Mouse (Mus musculus): ENCODE data around the gene Smurf2.

Smurf2 gene

GRCm38 (mm10) chr11:106920551-106921379, at the start of gene Smurf2:
Gene Smurf2, minus strand, starts transcription at chr11:106920715.
- DNase-seq (ENCODE audit: low spot score in 2 of 2), result peak; percentile 83 to 84

DNA sequence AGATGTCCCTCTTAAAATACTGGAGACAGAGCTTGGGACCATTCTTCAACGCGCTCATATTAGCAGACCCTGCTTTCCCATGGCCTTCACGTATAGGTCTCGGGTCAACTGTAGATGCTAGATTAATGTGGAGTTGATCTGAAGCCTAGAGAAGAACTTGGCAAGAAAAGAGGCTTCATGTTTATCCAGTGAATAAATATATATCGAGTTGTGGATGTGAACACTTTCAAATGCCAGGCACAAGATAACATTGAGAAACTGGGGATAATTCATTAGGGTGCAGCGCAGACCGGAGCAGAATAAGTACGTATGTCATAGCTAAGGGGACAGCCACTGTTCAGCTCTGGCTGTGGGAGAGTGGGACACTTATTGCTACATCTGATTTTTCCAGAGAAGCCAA, 49.3 kb upstream of the Smurf2 start:
- DNase-seq (ENCODE audit: low spot score in 2 of 2), result no peak

GRCm38 (mm10) chr11:106967630-106968029, 47.1 kb upstream of the Smurf2 start:
- DNase-seq (ENCODE audit: low spot score in 2 of 2), result peak in 1 of 2 experiments; percentile 8

DNA sequence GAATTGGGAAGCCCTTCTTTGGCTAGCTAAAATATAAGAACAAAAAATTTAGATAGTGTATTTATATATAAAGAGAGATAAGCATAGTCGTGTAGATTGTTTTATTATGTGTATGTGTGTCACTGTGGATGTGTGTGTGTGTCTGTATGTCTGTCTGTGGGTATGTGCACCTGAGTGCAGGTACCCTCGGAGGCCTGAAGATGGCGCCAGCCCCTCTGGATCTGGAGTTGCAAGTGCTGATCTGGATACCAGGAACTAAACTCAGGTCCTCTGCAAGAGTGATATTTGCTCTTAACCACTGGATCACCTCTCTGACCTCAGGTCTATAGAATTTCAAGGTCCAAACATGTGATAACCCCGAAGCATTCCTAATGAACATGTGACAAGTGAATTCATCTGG, 45.4 kb upstream of the Smurf2 start:
- no peak for DNase-seq (ENCODE audit: low spot score in 2 of 2)

DNA sequence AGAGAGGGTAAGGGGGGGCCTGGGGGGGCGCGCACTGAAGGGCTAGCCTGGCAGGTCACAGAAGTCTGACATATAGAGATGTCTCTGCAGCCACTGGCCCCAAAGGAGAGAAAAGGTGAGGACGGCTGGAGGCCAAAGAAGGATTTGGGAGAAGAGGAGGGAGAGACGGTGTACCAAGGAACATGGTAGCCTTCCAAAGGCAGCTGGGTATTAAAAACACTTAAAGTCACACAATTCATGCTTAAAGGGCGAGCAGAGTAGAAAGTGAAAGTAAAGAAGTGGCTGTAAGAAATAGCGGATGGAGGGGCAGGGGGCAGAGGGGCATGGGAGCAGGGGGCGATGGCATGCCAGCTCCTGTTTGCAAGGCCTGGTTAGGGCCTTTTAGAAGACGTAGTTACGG, 41.8 kb upstream of the Smurf2 start:
- DNase-seq (ENCODE audit: low spot score in 2 of 2), result no peak

DNA sequence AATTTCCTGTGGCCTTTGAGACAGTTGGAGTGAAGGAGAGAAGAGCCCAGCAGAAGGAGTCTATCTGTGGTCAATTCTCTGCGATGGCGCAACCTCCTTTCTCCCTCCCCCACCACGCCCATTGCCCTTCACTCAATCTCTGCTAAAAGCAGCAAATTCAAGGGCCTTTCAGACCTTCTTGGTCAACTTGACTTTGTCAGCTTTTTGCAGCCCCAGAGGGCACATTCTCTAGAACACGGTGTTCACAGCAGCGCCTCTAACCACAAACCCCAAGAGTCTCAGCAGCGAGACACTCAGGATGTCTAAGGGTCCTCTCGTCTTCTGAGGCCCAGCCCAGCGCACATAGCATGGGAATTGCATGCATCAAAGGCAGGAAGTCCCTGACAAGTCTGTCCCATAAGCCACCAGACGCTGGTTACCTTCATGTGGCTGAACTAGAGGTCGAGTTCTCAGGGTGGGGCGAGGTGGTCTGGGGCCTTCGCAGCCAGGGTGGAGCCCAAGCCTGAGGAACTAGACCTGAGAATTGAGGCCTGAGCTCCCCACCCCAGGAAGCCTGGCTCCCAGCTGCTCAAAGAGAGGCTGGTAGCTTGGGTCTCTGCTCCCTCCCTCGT, 41.1 kb upstream of the Smurf2 start:
- peak; percentile 72 to 85 for DNase-seq (ENCODE audit: low spot score in 2 of 2)

DNA sequence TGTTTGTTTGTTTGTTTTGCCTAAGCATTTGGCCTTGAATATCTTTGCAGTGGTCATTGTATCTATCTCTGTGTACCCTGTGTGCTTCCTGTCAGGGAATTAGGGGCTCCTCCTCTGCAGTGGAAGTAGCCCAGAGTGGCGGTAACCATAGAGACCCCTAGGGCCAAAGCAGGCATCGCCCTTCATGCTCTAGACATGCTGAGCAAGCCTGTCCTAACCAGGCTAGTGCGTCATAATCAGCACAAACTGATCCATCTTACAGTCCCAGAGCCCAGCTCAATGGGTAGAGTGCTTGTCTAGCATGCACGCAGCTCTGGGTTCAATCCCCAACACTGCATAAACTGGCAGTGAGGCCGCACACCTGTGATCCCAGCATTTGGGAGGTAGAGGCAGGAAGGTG, 38.6 kb upstream of the Smurf2 start:
- no peak for DNase-seq (ENCODE audit: low spot score in 2 of 2)

GRCm38 (mm10) chr11:106958407-106959071, 38.0 kb upstream of the Smurf2 start:
- DNase-seq (ENCODE audit: low spot score in 2 of 2), result no peak

DNA sequence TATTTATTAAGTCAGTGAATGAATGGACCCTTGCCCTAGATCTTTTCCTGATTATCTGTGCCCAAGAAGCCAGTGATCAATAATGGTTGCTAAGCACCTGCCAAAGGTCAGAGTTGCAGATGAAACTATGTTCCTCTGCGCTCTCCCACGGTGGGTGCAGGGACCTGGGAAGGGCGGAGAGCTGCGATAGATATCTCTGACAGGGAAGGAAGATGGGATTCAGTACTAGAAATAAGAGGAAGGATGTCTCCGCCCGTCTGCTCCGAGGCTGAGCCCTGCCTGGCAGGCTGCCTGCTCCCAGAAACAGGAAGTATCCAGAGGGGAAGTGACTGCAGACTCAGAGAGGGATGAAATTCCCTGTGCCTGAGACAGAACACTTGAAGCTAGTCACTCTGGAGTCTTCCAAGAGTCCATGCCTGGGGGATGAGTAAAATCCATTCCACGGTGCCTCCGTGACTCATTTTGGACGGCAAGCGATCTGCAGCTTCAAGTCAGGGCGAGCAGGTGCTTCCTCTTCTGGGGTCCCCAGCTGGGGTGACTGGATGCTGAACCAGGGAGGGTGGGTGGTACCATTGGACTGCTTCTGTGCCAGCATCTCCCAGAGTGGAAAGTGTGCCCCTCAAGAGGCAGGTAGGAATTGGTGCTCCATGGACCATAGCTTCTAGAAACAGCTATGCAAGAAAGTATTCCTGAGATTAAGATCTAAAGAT, 36.9 kb upstream of the Smurf2 start:
- peak; percentile 29 to 46 for DNase-seq (ENCODE audit: low spot score in 2 of 2)

DNA sequence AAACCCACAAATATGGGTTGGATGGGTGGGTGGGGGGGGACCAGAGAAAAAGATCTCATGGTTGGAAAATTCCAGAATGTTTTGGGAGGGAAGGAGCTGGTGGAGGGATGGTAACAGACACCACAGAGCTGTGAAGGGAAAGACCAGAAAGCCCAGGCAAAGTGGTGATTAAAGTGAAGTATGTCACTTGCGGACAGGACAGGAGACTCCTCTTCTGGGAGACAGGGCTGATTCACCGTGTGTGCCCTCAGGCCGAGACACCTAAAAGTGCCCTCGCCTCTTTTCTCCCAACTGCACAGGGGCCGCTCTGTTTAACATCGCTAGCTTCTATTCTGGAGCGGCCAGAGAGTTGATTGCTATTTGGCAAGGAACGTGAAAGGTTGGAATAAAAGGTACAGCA, 34.1 kb upstream of the Smurf2 start:
- no peak for DNase-seq (ENCODE audit: low spot score in 2 of 2)

- no peak for DNase-seq (ENCODE audit: low spot score in 2 of 2)
Observed at GRCm38 (mm10) chr11:106954116-106954515, 33.6 kb upstream of the Smurf2 start.

DNA sequence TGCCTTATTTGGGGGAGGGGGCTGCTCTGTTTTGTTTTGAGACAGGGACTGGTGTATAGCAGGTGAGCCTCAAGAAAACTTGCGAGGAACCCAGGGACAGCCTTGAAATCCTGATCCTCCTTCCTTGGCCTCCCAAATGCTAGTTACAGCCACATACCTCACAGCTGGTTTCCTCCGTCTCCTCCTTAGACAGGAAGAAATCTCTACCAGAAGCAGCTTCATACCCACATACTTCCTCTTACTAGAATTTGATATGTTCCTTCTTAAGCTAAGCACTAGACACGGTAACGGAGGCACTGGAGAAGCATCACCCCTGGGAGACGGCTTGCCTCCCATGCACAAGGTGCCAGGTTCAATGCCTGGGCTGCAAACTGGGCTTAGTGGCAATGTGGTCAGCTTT, 16.8 kb upstream of the Smurf2 start:
- DNase-seq (ENCODE audit: low spot score in 2 of 2), result no peak

- DNase-seq (ENCODE audit: low spot score in 2 of 2), result no peak
Observed at GRCm38 (mm10) chr11:106930366-106930765, 9.9 kb upstream of the Smurf2 start.

GRCm38 (mm10) chr11:106928935-106929334, 8.4 kb upstream of the Smurf2 start:
- DNase-seq (ENCODE audit: low spot score in 2 of 2), result no peak

- DNase-seq (ENCODE audit: low spot score in 2 of 2), result no peak
Observed at GRCm38 (mm10) chr11:106927950-106928349, 7.4 kb upstream of the Smurf2 start.

GRCm38 (mm10) chr11:106927226-106927625, 6.7 kb upstream of the Smurf2 start:
- DNase-seq (ENCODE audit: low spot score in 2 of 2), result no peak

DNA sequence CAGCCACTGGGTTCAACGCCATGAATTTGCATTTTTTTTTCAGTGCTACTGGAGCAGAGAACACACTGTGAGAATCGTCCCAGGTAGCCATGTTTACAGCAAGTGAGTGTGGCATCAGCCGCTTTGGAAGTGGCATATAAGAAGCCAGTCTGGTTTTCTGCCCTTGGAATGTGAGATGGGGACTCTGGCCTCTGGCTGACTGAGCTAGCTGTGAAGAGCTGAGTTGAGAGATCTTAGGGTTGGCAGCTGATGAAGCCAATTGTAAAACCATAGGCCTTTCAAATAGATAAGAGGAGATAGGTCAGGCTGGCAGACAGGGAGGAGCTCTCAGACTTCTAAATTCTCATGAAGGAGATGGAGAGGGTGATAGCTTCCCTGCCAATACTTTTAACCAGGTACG, 6.2 kb upstream of the Smurf2 start:
- DNase-seq (ENCODE audit: low spot score in 2 of 2), result no peak

DNA sequence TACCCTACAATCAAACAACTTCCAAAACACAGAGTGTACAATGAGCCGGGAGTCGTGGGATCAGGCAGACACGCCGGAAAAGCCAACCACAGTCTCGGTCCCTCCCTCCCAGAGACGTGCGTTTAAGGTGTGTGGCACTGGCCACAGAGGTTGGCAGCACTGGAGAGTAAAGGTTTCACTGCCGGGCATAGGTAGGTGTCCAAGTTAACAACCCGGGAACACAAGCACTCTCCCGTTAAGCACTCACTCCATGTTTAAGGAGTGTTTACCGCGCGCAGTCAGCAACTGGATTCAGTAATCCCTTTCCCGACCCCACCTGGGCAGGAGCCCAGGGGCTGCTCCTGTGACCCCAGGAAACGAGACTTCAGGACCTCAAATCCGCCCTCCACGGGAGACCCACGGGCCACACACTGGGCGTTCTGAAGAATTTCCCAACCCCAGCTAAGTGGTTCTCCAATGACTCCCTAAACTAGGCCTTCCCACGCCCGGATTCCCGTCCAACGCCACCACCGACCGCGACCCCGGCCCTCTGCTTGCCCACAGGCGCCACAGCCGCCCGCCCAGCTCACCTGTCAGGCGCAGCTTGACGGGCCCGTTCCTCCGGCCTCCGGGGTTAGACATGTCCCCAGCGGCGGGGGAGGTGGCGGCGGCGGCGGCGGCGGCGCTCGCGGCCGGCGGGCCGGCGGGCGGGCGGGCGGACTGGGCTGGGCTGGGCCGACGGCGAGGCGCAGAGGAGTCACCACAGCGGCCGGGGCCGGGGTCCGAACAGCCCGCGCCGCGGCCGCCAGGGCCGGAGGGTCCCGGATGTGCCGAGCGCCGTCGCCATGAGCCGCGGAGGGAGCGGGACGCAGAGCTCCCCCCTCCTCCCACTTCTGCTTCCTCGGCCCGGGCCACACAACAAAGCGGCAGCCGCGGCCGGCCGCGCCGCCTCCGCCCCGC, 634 bp downstream of the Smurf2 start:
- DNase-seq (ENCODE audit: low spot score in 2 of 2), result peak; percentile 4 to 14

- no peak for DNase-seq (ENCODE audit: low spot score in 2 of 2)
Observed at GRCm38 (mm10) chr11:106918901-106919300, 1.6 kb downstream of the Smurf2 start.

DNA sequence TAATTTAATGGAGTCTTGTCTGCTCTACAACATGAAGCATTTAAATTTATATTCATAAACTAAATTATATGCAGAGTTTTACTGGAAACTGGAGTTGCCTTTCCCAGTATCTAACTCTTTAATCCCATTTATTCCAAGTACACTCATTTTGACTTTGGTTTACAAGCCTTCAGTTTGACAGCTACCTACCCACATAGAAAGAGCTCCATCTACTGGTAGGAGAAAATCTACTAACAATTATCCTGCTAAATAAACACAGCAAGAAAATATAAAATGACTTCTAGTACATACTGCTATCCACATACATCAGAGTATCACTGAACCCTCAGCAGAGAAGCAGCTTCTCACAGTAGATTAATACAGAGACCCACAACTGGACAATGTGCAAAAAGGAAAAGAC, 9.3 kb downstream of the Smurf2 start:
- no peak for DNase-seq (ENCODE audit: low spot score in 2 of 2)

GRCm38 (mm10) chr11:106908016-106908415, 12.5 kb downstream of the Smurf2 start:
- no peak for DNase-seq (ENCODE audit: low spot score in 2 of 2)

Data from spleen, postnatal 36 days (tissue).